Mouse (Mus musculus) hindbrain, embryonic 10.5 days (tissue): Measurements from ENCODE around the gene Add2. TPM values are rescaled to one million over a fixed set of nuclear protein-coding genes. Genes with fewer than 3 reads are reported as not detected.

Experiments
- DNase-seq: peaks from one replicate; pipeline ENCODE4 v3.0.0-alpha.2; 2017; ENCODE audit warnings: low spot score
- H3K27ac ChIP-seq: fragments of 300-500 bp; sonication (generic); 2 replicates; pipeline ENCODE4 v1.5.1; 2016; ENCODE audit warnings: mild to moderate bottlenecking, moderate library complexity
- H3K27me3 ChIP-seq: fragments of 300-500 bp; sonication (generic); 2 replicates; pipeline ENCODE4 v1.6.1; 2016; ENCODE audit warnings: mild to moderate bottlenecking; ENCODE audit not compliant: poor library complexity, insufficient read depth, severe bottlenecking
- H3K36me3 ChIP-seq: fragments of 300-500 bp; sonication (generic); 2 replicates; pipeline ENCODE4 v1.6.1; 2016; ENCODE audit warnings: mild to moderate bottlenecking, moderate library complexity
- H3K4me1 ChIP-seq: fragments of 300-500 bp; sonication (generic); replicated peaks from 2 replicates; pipeline ENCODE4 v1.6.1; 2016; ENCODE audit warnings: mild to moderate bottlenecking
- H3K4me3 ChIP-seq: fragments of 300-500 bp; sonication (generic); 2 replicates; pipeline ENCODE4 v1.5.1; 2016; ENCODE audit warnings: mild to moderate bottlenecking, moderate library complexity
- H3K9me3 ChIP-seq: fragments of 300-500 bp; sonication (generic); 2 replicates; pipeline ENCODE4 v1.6.1; 2016; ENCODE audit warnings: mild to moderate bottlenecking, moderate library complexity
- WGBS: fragments of 180-500 bp; shearing (Covaris S2); methylation state at CpG from one replicate; pipeline ENCODE4 v1.1.7; 2016; 5-methylcytosine and 5-hydroxymethylcytosine counted together
- polyA plus RNA-seq: library from polyadenylated mRNA; unstranded; fragments of >200 nt; fragmentation: Nextera tagmentation; extraction: Ambion mirVana; gene quantifications from 2 replicates; pipeline ENCODE4 v1.2.1, GENCODE M21; 2016

The Add2 gene
- polyA plus RNA-seq, 1 experiment from 2014 or later: 84.1 TPM

DNA sequence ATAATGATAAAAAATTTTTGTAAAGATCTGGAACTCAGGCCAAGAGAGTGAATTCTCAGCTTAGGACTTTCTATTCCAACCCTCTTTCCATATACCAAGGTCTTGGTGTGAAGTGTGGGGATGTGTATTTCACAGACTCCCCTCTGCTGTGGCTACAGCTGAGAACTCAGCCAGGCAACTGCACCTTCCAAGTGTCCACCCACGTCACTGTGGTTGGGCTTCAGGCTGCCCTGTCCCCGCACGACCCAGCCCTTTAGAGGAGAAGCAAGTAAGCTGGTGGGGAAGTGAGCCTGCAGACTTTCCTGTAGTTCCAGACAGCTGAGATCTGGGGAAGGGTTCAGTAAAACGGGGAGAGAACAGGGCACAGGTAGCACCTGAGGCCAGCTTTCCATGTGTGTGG lies 68.7 kb downstream of the Add2 start:
- no peaks in the 10 kb centered on the region for H3K9me3 ChIP-seq
- H3K36me3 ChIP-seq: peaks cover 55% of the 10 kb centered on the region
- peaks cover 48% of the 10 kb centered on the region for H3K4me1 ChIP-seq
- H3K27me3 ChIP-seq: no peaks in the 10 kb centered on the region
- H3K27ac ChIP-seq: no peak overlapping the region
- H3K4me3 ChIP-seq: no peak overlapping the region
- no peak for DNase-seq
- 66% methylated on average over 4 of the region's 4 CpGs for WGBS

DNA sequence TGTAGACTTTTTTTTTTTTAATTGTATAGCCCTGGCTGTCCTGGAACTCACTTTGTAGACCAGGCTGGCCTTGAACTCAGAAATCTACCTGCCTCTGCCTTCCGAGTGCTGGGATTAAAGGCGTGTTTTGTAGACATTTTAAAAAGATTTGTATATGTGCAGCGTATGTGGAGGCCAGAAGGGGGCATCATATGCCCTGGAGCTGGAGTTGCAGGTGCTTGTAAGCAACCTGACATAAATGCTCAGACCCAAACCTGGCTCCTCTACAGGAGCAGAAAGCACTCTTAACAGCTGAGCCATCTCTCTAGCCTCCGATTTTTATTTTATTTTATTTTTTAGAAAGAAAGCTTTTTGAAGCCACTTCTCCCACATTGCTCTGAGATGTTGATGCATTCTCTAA lies 70.5 kb downstream of the Add2 start:
- WGBS: 78% methylated on average over 4 of the region's 4 CpGs
- H3K36me3 ChIP-seq: peaks cover 56% of the 10 kb centered on the region
- no peaks in the 10 kb centered on the region for H3K9me3 ChIP-seq
- no peak overlapping the region for H3K27ac ChIP-seq
- no peaks in the 10 kb centered on the region for H3K27me3 ChIP-seq
- DNase-seq: no peak
- no peak overlapping the region for H3K4me3 ChIP-seq
- H3K4me1 ChIP-seq: peaks cover 50% of the 10 kb centered on the region

DNA sequence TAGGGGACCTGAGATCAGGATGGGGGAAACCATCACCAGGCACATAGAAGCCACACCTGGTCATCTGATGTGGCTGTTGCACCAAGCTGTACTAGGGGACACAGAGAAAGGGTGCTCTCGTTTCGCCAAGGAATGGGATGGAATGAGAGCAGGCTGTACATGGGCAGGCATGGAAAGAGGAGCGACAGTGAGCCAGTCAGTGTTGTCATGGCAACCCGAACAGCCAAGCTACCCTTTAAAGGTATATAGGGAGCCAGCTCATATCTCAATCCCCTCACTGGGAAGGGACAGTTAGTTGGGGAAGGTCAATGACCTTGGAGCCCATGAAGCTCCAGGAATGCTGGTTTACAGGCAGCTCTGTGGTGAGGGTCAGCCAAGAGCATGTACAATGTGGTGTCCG lies 73.0 kb downstream of the Add2 start:
- H3K36me3 ChIP-seq: peaks cover 72% of the 10 kb centered on the region
- 76% methylated on average over 5 of the region's 5 CpGs for WGBS
- no peak for DNase-seq

DNA sequence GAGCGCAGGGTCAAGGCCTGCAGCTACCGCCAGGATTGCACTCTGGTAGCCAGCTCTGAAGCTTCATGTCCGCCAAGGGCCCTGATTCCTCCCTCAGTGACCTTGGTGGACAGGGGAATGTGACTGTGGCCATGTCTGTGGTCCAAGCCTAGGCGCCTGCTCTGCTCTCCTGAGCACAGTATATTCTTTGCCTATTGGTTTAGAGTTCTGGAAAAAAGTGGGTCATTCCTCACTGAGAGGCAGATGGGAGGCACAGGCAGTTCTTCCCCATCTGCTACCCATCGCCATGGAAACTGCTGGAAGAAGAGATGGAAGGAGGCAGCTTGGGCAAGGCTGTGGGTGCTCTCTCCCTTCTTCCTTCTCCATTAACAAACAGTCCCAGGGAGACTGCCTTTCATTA lies 74.4 kb downstream of the Add2 start:
- peak; percentile 19 for DNase-seq
- H3K9me3 ChIP-seq: no peaks in the 10 kb centered on the region
- peak overlapping the region; percentile 37; the same call in 1 of the 2 replicates for H3K27ac ChIP-seq
- no peak overlapping the region for H3K4me3 ChIP-seq
- peaks cover 74% of the 10 kb centered on the region for H3K36me3 ChIP-seq
- no peaks in the 10 kb centered on the region for H3K27me3 ChIP-seq
- WGBS: 78% methylated on average over 5 of the region's 5 CpGs
- peaks cover 30% of the 10 kb centered on the region for H3K4me1 ChIP-seq

More for the DNA sequence above, 73.0 kb downstream of the Add2 start:
- no peaks in the 10 kb centered on the region for H3K27me3 ChIP-seq
- peaks cover 41% of the 10 kb centered on the region for H3K4me1 ChIP-seq
- H3K27ac ChIP-seq: no peak overlapping the region
- no peak overlapping the region for H3K4me3 ChIP-seq
- no peaks in the 10 kb centered on the region for H3K9me3 ChIP-seq

DNA sequence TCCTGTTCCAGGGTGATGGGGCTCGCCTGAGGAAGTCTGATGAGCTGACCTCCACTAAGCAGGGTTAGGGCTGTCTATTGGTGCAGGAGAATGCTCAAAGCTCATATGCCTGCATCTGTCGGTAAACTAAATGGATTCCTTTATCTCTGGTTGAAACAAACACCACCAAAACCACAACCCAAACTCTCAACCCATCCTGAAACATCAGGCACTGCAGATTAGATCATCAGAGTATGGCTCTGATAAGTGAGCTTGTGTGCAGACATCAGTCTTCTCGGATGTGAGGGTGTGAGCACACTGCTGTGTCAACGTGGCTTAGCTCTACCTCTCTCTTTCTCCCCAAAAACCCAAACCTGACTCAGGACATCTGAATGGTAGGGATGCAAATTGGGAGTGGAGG lies 75.1 kb downstream of the Add2 start:
- H3K9me3 ChIP-seq: no peaks in the 10 kb centered on the region
- H3K27me3 ChIP-seq: no peaks in the 10 kb centered on the region
- H3K36me3 ChIP-seq: peaks cover 76% of the 10 kb centered on the region
- no peak for DNase-seq
- H3K27ac ChIP-seq: 0 out of 2 replicates have a peak overlapping the region, but pooled peaks have one; percentile 35
- H3K4me1 ChIP-seq: peaks cover 23% of the 10 kb centered on the region
- WGBS: 79% methylated on average over 4 of the region's 4 CpGs
- H3K4me3 ChIP-seq: no peak overlapping the region

DNA sequence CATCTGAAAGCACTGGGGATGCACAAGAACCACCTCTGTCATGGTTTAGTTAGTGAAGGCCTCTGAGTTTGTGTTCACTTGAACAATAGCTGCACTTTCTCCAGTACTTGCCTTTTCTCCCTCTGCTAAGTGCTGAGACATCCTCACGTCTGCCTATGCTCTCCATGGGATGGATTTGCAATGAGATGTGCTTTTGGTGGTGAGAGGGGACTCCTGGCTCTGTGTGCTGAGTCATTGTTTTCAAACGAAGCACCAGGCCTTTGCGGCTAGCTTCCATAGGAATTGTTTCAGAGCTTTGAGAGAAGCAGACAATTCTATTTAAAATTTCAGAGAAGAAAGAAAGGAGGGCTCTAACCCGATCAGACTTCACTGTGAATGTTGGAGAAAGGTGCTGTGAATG lies 76.2 kb downstream of the Add2 start:
- no peaks in the 10 kb centered on the region for H3K27me3 ChIP-seq
- H3K36me3 ChIP-seq: peaks cover 84% of the 10 kb centered on the region
- no peak overlapping the region for H3K27ac ChIP-seq
- 72% methylated on average over 4 of the region's 4 CpGs for WGBS
- DNase-seq: no peak
- no peaks in the 10 kb centered on the region for H3K9me3 ChIP-seq
- peaks cover 22% of the 10 kb centered on the region for H3K4me1 ChIP-seq
- no peak overlapping the region for H3K4me3 ChIP-seq

DNA sequence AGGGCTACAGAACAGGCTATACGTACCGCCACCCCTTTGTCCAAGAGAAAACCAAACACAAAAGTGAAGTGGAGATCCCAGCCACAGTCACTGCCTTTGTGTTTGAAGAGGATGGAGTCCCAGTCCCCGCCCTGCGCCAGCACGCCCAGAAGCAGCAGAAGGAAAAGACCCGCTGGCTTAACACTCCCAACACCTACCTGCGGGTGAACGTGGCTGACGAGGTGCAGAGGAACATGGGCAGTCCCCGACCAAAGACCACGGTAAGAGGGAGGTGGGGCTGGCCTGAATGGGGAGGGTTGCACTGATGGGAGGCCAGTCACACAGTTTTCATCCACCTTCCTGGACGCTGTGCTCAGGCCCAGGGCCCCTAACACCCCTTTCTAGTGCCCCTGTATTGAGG lies 77.6 kb downstream of the Add2 start:
- 83% methylated on average over 12 of the region's 12 CpGs for WGBS
- Histone ChIP-seq H3K36me3 (peaks cover 95% of the 10 kb centered on the region), H3K4me3 (no peak overlapping the region), H3K27me3 (no peaks in the 10 kb centered on the region), H3K4me1 (peaks cover 22% of the 10 kb centered on the region), H3K27ac (no peak overlapping the region), H3K9me3 (no peaks in the 10 kb centered on the region)
- no peak for DNase-seq

DNA sequence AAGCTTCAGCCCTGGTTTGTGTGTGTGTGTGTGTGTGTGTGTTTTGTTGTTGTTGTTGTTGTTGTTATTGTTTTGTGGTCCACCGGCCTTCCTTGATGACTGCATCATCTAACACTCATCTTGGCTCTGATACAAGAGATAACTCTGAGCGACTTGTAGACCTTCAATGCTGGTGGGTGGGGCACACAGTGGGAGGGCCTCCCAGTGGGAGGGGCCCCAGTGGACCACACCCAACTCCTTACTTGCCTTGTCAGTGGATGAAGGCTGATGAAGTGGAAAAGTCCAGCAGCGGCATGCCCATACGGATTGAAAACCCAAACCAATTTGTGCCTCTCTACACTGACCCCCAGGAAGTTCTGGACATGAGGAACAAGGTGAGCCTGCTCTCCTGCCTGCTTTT lies 78.6 kb downstream of the Add2 start:
- H3K36me3 ChIP-seq: peaks cover 95% of the 10 kb centered on the region

DNA sequence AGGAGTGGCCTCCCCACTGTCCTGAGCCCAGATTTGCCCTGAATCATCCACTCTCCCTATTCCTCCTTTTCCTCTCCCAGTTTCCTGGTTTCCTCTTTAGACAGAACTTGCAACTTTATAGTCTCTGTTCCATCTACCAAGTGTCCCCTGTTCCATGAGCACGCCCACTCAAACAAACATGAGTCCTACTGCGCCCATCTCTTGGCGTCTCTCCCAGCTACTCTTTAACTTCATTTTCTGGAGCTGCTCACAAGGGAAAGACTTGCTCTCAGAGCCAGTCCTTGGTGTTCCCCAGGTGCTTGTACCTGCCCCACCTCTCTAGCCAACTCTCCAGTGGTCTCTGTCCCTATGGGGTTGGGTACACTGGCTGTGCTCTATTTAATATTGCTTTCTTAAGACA lies 87.4 kb downstream of the Add2 start:
- Histone ChIP-seq H3K27ac (no peak overlapping the region), H3K36me3 (peaks cover 89% of the 10 kb centered on the region), H3K9me3 (no peaks in the 10 kb centered on the region), H3K27me3 (no peaks in the 10 kb centered on the region), H3K4me3 (no peak overlapping the region), H3K4me1 (no peaks in the 10 kb centered on the region)
- 93% methylated on average over 3 of the region's 3 CpGs for WGBS
- DNase-seq: no peak

More for the DNA sequence above, 78.6 kb downstream of the Add2 start:
- Histone ChIP-seq H3K4me3 (no peak overlapping the region), H3K27me3 (no peaks in the 10 kb centered on the region), H3K9me3 (no peaks in the 10 kb centered on the region), H3K4me1 (peaks cover 13% of the 10 kb centered on the region), H3K27ac (no peak overlapping the region)
- WGBS: 88% methylated on average over 4 of the region's 4 CpGs
- DNase-seq: no peak

DNA sequence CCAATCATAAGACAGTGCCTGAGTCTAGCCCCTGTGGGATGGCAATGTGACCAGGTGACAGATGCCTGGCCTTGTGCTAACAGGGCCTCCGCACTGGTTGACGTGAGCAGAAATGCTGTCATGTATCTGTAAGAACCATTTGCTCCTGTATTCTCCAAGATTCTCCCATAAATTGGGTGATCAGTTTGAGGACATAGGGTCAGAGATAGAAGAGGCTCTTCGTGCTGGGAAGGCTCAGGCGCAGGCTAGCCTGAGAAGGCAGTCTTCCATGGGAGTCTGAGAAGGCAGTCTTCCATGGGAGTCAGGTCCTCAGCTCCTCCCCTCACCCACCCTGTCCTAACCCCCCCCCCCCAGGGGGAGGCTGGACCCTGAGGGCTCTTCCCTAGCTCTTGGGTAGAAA lies 94.6 kb downstream of the Add2 start:
- Histone ChIP-seq H3K9me3 (no peaks in the 10 kb centered on the region), H3K4me3 (no peak overlapping the region), H3K36me3 (peaks cover 25% of the 10 kb centered on the region), H3K27me3 (no peaks in the 10 kb centered on the region), H3K27ac (no peak overlapping the region), H3K4me1 (peaks cover 7% of the 10 kb centered on the region; the same call in 1 of the 2 replicates)
- DNase-seq: no peak
- WGBS: 85% methylated on average over 4 of the region's 4 CpGs

DNA sequence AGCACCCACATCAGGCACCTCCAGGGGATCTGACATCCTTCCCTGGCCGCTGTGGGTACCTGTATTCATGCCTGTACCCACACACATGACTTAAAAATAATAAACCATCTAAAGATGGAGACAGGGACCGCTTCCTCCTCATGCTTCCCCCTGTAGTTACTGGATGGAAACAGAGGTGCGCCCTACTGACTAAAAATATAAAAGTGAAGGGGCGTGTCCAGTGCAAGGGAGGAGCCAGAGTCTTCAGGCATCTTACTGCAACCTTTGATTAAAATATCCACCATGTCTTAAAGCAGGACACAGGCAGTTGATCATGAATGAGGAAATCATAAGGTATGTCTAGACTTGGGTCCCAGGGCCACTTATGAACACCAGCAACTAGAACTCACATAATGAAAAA lies 97.3 kb downstream of the Add2 start:
- 80% methylated on average over 4 of the region's 4 CpGs for WGBS
- Histone ChIP-seq H3K9me3 (no peaks in the 10 kb centered on the region), H3K36me3 (no peaks in the 10 kb centered on the region), H3K4me1 (peaks cover 18% of the 10 kb centered on the region), H3K27me3 (no peaks in the 10 kb centered on the region), H3K27ac (no peak overlapping the region), H3K4me3 (no peak overlapping the region)
- no peak for DNase-seq

DNA sequence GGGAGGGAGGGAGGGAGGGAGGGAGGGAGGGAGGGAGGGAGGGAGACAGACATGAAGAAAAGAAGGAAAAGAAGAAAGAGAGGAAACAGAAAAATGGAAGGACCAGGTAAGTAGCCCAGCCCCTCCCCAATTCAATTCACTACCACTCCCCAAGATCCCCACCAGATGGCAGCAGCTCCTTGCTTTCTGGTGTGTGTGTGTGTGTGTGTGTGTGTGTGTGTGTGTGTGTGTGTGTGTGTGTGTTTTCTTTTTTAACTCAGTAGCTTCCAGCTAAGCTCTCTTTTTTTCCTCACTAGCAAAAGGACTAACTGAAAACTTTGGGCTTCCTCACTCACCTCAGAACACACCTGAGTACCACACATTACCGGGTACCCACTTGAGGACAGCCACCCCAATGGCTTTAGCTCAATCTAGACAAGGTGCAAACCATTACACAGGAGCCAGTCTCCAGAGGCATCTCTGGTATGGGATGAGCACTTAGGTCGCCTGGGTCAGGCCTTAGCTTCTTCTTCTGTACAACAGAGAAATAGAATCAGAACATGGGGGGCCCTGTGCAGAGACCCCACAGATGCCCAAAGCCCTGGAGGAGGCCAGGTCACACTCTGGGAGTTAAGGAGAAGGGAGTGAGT lies 98.6 kb downstream of the Add2 start:
- DNase-seq: peak; percentile 60
- WGBS: 60% methylated on average over 2 of the region's 2 CpGs
- Histone ChIP-seq H3K4me1 (peaks cover 18% of the 10 kb centered on the region), H3K9me3 (no peaks in the 10 kb centered on the region), H3K27ac (no peak overlapping the region), H3K4me3 (no peak overlapping the region), H3K27me3 (no peaks in the 10 kb centered on the region), H3K36me3 (no peaks in the 10 kb centered on the region)

DNA sequence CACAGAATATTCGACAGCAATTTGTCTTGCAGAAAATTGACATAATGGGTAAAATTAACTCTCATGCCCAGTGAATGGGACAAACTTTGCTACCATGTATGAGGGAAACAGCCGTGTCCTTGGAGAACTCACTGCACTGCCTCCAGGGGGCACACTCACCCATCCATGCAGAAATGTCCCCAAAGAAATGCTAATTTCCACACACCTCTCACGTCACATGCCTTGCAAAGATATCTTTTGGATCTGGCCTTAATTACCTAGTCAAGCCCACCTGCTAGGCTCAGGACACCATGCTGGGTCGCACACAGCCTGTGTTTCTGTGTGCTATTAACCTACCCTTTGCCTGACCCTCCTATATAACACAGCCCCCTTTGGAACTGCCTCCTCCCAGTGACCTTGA lies 100.0 kb downstream of the Add2 start:
- Histone ChIP-seq H3K4me1 (peaks cover 18% of the 10 kb centered on the region), H3K27me3 (no peaks in the 10 kb centered on the region), H3K4me3 (no peak overlapping the region), H3K36me3 (no peaks in the 10 kb centered on the region), H3K27ac (no peak overlapping the region), H3K9me3 (no peaks in the 10 kb centered on the region)
- 52% methylated on average over 4 of the region's 4 CpGs for WGBS
- peak; percentile 25 for DNase-seq
